Mouse (Mus musculus) kidney, adult 10 weeks (tissue): Measurements from ENCODE around the gene Cpeb4. TPM values are rescaled to one million over a fixed set of nuclear protein-coding genes. Genes with fewer than 3 reads are reported as not detected.

Experiments used
- polyA plus RNA-seq: library from polyadenylated mRNA; stranded (reverse); fragments of 350-450 nt; fragmentation: Illumina TruSeq; extraction: RNeasy Lipid Tissue Mini Kit (QIAGEN cat#74804); gene quantifications from one replicate; pipeline ENCODE4 v1.2.3, GENCODE M21; 2014; ENCODE audit warnings: low read depth, low replicate concordance

Cpeb4 gene
- polyA plus RNA-seq = 229 TPM

GRCm38 (mm10) chr11:31871911-31872310, at the start of gene Cpeb4:
Gene Cpeb4 (plus strand): TSS chr11:31872211.

GRCm38 (mm10) chr11:31965256-31966134, 93.5 kb downstream of the Cpeb4 start, which contains the start of gene 4930524B15Rik:
Gene 4930524B15Rik (plus strand): TSS chr11:31965592.

Other genes with a start within 250 kb of the Cpeb4 start
- gene Bod1, start 200.3 kb upstream of the Cpeb4 start, polyA plus RNA-seq = 46.5 TPM
- gene 4930524B15Rik, start 93.4 kb downstream of the Cpeb4 start, polyA plus RNA-seq = not detected
- gene Nsg2, start 128.3 kb downstream of the Cpeb4 start, polyA plus RNA-seq = 2.9 TPM